Mouse (Mus musculus) left cerebral cortex, adult 18-20 months (tissue): ENCODE results near the gene Pcgf5. TPM values are rescaled to one million over a fixed set of nuclear protein-coding genes. Genes with fewer than 3 reads are reported as not detected.
"Not testable (repeated sequence)": the region's sequence is repeated elsewhere in the genome, so short reads cannot be mapped to it uniquely, and the experiment has no call there.

ENCODE experiments used
- DNase-seq, 2 experiments: peaks; one replicate each; pipeline ENCODE4 v3.0.0; 2021 to 2022; ENCODE audit warnings: low spot score in 2 of 2, mixed read lengths in 1 of 2
- total RNA-seq, 2 experiments: library from RNA; stranded (reverse); gene quantifications; 2 replicates each; pipeline ENCODE4 v1.2.3; 2021

Gene Pcgf5
- total RNA-seq, 2 experiments from 2014 or later, result 30.8 to 31.9 TPM

DNA sequence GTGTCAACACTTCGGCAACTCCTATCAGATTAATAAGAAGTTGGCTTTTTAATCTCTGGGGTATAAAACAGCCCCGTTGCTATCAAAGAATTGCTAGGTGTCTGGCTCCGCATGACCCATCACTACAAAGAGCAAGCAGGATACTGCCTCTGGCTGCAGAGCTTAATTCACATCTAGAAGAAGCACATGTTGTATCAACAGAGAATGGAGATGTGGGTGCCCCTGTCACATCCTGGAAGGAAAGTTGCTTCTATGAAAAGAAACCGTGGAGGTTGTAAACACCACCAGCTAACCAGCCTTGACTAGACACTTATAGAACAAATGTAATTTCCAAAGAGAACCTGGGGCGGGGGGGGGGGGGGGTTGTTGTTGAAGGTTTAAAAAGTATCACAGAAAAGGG lies 35.9 kb downstream of the Pcgf5 start:
- DNase-seq, result no peak

DNA sequence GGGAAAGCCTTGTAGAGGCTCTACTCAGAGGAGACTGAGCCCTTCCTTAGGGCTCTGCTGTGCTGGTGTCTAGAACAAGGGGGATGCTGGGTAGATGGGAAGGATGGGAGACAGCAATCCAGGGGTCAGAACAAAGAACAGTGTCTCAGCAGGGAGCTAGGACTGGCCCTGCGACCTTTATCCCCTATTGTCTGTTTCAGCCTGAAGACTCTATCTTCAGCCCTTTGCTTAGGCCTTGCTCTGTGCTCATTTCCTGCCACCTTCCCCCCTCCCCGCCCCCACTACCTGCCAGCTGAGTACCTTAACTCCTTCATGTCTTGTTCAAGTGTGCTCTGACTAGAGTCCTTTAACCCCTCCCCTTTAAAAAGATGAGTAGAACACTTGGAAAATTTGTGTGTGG lies 36.3 kb downstream of the Pcgf5 start:
- no peak for DNase-seq

DNA sequence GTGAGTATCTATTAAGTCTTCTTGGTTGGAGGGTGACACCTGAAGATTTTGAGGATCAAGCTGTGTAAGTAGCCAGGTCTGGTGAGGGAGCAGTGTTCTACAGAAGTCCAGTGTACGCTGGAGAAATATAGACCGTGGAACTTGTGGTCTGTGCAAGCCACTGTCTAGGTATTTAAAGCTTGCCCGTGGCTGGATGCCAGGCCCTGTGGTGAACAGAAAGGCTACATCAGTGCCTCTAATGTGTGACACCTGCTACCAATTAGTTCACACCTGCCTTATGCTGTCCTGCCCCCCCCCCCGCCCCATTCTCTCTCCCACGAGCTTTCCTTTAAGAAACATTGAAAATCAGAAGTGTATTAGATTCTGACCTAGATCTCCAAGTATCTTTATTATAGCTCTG lies 40.4 kb downstream of the Pcgf5 start:
- DNase-seq, result no peak

DNA sequence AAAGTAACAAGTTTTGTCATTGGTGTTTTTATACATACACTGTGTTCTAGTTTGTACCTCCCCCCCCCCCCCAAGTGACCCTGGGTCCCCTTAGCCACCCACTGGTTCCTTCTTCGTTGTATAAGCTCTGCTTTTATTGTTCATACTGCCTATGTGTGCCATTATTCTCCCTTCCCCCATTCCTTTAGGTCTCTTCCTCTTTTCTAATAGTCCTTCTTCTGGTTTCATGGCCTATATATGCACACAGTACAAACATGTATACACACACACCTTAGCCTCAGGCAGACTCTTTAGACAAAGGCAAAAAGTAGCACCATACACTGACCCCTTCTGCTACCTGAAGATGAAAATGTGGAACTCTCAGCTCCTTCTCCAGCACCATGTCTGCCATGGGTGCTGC lies 42.6 kb downstream of the Pcgf5 start:
- no peak for DNase-seq

- DNase-seq, result no peak
Observed at GRCm38 (mm10) chr19:36398500-36398899, 50.4 kb downstream of the Pcgf5 start.

DNA sequence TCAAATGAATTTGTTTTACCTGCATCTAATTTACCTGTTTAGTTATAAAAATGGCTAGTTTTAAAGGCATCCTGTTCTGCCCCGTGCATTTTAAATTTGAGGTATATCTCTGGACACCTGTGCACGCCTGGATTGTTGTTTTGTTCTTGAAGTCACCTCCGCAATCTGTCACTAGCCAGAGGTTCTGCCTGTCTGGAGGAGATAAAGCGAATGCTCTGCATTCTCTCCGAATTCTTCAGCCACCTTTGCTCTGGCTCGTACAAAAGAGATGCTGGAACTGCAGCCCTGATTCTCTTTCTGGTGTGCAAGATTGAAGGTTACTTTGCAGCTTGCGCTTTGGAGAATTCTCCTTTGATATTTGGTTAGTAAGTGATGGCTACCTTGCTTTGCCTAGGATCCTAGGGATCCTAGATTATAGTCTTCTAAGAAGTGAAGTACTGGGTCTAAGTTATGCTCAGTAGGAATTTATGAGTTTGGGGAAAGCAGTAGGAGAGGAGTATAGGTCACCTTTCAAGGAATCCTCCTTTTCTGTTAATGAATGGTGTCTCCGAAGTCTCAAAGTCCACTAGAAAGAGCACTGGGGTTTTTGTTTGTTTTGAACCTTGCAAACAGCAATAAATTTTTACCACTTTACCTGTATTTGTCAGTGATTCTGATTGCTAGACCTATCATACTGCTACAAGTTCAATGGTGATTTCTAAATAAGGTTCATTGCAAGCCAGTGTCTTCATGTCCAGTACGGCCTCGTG lies 60.4 kb downstream of the Pcgf5 start:
- DNase-seq, result no peak

- DNase-seq, result peak; percentile 88 to 89
Observed at GRCm38 (mm10) chr19:36409280-36409860, 61.3 kb downstream of the Pcgf5 start.

DNA sequence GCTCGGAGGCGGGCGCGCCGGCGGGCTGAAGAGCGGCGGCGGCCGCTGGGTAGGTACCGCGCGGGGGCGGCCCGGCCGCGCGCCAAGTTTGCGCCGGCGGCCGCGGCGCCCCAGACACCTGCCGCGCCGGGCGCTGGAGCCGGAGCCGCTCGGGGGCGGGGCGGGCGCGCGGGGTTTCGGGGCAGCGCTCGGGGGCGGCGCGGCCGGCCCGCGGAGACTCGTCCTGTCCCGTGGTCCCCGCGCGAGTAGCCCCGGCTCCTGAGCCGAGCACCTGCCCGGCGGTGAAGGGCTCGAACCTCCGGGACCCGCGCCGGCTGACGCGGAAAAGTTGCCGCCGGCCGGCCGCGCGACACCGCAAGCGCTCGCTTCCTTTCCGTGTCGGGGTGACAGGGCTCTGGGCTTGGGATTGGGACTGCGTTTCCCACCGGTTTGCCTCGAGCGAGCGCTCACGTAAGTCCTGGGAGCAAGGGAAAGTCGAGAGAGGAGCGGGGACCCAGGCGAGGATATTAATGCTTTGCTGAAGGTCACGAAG lies 61.8 kb downstream of the Pcgf5 start:
- no peak for DNase-seq

- DNase-seq, result no peak
Observed at GRCm38 (mm10) chr19:36419885-36420284, 71.8 kb downstream of the Pcgf5 start.

- DNase-seq, result no peak
Observed at GRCm38 (mm10) chr19:36427195-36427876, 79.2 kb downstream of the Pcgf5 start.

GRCm38 (mm10) chr19:36428116-36428515 lies 80.0 kb downstream of the Pcgf5 start:
- DNase-seq, result peak in 1 of 2 experiments; percentile 8

DNA sequence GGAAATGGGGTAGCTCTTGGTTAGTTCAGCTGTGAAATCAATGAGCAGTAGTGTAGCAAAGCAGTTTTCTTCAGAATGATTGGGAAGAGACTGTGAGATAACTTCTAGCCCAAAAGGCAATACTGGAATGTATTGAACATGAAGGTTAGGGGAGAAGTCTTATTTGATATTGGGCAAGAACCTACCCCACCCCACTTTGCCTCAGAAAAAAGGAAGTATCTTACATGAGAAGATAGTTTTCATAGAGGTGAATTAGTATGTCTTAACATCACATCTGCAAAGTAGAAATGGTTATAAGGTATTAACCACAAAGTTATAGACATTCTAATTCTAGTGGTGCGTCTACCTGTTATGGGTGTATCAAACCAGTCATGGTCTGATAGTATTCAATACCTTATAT lies 81.2 kb downstream of the Pcgf5 start:
- no peak for DNase-seq

DNA sequence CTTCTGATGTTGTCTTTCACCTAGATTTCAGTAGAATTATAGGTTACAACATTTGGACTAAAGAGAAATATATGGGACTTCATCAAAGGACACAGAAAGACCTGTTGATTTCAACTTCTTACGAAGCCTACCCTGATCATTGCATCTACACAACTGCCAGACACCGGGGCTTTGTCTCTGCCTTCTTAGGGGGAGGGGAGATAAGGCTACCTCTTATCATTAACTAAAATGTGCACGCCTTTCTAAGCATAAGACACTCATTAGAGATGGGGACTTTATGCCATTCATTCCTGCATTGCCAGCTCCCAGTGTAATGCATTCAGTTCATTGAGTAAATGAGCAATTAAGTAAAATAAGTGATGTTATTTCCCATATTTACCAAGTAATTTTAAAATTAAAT lies 85.1 kb downstream of the Pcgf5 start:
- no peak for DNase-seq

DNA sequence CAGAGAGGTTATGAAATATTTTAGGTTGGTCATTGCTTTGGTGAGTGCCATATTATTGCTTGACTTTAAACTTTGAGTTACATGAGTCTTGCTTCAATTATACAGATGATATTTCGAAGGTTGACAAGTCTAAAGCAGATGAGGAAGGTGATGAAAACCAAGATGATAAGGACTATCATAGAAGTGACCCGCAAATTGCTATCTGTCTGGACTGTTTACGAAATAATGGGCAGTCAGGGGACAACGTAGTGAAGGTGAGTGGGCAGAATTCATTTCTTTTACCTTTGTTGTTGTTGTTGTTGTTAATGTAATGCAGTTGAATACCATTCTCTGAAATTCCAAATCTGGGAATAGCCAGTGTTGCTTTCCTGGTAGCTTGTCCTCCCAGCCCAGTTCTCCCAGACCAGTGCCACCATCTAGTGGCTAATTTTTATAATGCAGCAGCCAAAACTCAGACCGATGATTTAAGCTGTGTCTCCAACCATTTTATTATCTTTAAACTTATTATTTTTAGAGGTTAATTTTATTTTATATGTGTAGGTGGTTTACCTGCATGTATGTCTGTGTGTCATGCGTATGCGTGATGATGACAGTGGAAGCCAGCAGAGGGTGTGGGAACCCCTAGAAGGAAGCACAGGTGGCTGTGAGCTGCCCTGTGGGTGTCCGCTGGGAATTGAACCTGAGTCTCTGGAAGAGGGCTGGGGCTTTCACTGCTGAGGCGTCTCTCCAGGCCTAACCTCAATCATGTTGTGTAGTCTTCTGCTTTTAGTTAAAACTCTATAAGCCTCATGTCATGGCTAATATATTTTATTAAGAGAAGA lies 92.0 kb downstream of the Pcgf5 start:
- peak; percentile 52 to 65 for DNase-seq

DNA sequence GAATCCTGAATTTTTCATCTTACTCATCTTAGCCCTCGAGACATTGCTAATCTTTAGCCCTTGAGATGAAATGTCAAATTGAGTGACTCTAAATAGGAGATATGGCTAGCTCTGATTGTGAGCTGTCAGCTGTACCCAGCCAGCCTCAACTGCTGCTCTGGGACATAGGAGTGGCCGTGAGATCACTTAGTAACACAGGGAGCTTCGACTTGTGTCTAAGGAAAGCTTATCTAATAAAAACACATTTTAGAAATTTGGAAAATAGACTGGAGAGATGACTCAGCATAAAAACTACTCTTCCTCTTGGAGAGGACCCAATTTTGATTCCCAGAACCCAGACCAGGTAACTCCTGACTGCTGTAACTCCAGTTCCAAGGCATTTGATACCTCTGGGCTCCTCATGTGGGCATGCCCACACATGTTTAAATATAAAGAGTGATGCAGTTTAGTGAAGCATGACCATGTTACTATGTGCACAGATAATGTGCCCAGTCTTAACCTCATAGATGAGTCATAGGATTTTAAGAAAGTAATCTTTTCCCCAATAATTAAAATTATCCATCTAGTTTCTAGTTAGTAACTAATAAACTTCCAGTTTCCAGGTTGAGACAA lies 103.0 kb downstream of the Pcgf5 start:
- DNase-seq, result no peak

DNA sequence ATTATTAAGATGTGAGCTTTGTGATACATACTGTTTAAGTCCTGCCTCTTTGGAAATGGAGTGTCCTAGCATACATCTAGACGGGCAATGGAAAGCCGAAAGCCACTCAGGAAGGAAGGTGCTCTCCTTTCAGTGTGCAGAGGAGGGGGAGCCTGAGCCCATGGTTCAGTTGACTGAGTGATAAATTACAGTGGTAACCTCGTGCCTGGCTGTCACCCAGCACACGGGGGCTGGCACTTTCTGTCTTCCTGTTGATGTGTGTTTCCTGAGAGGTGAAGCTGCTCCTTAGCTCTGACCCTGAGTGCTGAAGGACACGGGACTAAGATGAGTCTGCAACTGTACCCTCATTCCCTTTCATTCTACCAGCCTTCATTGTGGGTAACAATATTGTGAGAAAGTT lies 103.6 kb downstream of the Pcgf5 start:
- no peak for DNase-seq

DNA sequence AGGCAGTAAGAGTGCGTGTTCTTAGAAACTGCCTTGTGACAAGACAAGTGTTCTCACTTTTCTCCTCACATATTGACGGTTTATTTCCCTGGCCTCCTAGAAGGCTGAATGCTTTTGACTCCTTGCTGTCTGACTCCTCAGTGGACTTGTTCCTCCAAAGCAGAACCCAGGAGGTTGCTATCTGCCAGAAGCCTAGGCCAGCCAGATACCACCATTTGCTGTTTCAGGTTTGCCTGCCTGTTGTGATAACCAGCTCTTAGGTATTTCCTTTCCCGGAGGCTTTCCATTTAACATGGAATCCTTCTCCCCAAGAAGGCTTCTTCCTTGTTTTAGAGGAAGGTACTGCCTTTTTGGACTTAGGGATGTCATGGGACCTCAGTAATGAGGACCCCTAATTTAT lies 104.1 kb downstream of the Pcgf5 start:
- not testable (repeated sequence) for DNase-seq

GRCm38 (mm10) chr19:36453451-36453850 lies 105.3 kb downstream of the Pcgf5 start:
- DNase-seq, result no peak

DNA sequence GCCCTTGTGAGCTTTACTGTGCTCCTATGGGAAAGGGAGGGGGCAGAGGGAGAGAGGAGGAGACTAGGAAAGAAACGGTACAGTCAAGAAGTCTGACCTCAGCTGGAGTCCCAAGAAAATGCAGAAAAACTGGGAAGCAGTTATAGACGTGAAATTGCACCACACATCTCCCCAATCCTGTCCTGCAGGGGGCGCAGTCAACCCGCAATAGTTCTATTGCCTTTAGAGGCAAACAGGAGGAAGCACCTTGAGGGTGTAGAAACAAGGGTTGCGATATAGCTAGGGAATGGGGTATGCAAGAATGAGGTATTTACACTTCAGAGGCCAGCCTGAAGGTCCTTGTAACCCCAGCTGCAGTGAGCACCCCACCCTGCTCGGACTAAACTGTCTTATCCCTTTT lies 122.0 kb downstream of the Pcgf5 start:
- DNase-seq, result peak; percentile 78 to 85

DNA sequence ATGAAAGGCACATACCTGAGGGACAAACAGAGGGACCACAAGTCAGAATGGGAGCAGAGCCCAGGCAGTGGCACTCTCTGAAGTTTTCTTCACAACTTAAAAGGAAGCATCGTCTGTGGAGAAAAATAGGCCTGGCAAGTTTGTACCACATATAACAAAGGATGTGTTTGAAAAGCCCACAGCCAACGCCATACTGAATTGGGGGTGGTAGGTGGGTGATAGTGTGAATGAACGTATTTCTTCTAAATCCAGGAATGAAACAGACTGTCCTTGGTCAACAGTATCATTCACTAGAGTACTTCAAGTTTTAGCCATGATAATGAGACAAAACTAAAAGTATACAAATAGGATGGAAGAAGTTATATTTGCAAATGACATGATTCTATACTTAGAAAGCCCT lies 123.2 kb downstream of the Pcgf5 start:
- DNase-seq, result peak; percentile 16 to 29

DNA sequence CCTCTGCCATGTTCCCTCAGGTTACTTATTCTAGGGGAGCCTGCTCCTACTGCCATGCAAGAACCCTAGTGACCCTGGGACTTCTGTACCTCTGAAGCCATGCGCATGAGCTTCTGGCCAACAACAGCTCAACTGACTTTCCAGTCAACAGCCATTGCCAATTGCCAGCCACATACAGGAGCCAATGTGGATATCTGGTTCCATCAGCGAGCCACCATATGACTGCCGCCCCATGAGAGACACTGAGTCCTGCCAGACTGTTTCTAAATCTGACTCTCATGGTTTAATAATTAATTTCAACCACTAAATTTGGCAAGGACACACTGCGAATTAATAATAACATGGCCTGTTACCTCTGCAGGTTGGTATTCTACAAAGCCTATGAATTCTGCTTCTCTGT lies 128.5 kb downstream of the Pcgf5 start:
- no peak for DNase-seq
